Mouse (Mus musculus): ENCODE measurements around the gene P3h2. TPM values are rescaled to one million over a fixed set of nuclear protein-coding genes. Genes with fewer than 3 reads are reported as not detected.
A peak's percentile ranks its signal among the peaks of the same experiment; 100 is the strongest.

Gene P3h2
- total RNA-seq (2021) = 1 to 10 TPM; 4.4 TPM

GRCm38 (mm10) chr16:26105115-26105974 lies at the start of gene P3h2:
TSS of gene P3h2 (minus strand) at chr16:26105784.
- intact Hi-C loops (cut with DNase I) = loop anchor here (5.0 to 10.0 kb wide), 2 partner anchors 92 to 141 kb away; no protein-coding TSS in a partner anchor
- peak; percentile 39 for DNase-seq (ENCODE audit: low spot score)

DNA sequence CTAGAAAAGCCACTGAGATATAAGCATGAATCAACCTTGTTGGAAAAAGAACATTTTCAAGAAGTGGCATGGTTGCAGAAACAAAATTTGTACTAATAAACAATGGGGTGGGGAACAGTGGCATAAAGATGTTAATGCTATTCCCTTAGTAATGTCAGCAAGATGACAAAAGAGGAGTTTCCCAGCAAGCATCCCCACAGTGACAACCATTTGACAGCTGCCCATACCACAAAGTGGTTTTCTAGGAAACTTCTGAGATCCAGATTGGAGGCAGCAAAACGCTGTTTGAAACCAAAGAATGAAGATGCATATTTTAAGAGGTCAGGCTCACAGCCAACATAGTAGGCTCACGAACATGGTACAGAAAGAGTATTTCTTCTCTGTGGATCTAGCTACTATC lies 46.7 kb upstream of the P3h2 start:
- intact Hi-C loops (cut with DNase I) = no loop called here

GRCm38 (mm10) chr16:26150943-26151342 lies 45.4 kb upstream of the P3h2 start:
- intact Hi-C loops (cut with DNase I) = no loop called here

More for the DNA sequence above, 46.7 kb upstream of the P3h2 start:
- no peak for DNase-seq (ENCODE audit: low spot score)

GRCm38 (mm10) chr16:26146853-26147252 lies 41.3 kb upstream of the P3h2 start:
- DNase-seq (ENCODE audit: low spot score) = no peak
- intact Hi-C loops (cut with DNase I) = no loop called here

More at GRCm38 (mm10) chr16:26150943-26151342, 45.4 kb upstream of the P3h2 start:
- no peak for DNase-seq (ENCODE audit: low spot score)

- DNase-seq (ENCODE audit: low spot score) = no peak
- intact Hi-C loops (cut with DNase I) = no loop called here
These were observed 25.5 kb upstream of the P3h2 start for GRCm38 (mm10) chr16:26131126-26131525.

DNA sequence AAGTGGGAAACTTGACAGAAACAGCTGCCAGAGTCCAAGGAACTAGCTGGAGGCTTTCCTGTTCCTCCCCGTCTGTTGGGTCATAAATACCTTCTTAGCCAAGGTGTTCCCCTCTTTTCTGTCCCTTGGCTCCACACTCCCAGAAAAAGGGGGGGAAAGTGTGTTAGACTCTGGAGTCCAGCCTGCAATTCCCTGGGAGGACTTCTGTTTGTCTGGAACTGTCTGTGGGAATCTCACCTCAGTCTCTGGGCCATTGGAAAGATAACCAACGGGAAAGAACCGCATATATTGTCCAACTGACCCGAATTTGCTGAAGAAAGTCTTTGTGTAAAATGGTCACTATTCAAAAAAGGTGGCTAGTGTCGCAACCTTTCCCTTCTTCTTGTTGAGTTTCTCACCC lies 1.0 kb upstream of the P3h2 start:
- no peak for DNase-seq (ENCODE audit: low spot score)
- intact Hi-C loops (cut with DNase I) = loop anchor here (5.0 to 10.0 kb wide), 2 partner anchors 91 to 142 kb away; no protein-coding TSS in a partner anchor

DNA sequence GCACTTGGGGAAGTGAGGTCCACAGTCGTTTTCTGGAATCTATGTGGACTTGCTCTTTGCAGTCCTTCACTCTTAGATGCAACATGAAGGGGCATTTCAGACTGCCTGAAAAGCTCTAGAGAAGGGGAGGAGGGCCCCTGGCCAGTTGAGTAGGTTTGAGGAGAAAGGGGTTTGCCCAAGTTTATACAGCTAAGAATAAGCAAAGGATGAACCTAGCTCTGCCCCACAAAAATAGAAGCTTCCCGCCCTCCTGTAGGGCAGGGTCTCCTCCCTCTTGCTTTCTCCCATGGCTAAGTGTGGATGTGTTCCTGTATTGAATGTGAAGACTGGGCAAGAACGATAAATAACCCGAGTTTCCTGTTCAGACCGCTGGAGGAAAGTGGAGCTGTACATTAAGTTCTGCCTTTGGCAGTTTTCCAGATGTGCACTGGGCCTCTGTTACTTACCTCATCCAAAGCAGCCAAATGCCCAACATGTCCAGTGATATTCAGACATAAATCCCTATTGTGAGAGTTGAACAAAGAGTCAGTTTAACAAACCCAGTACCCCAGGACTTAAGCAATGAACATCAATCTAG lies 545 bp upstream of the P3h2 start:
- intact Hi-C loops (cut with DNase I) = loop anchor here (5.0 to 10.0 kb wide), 2 partner anchors 91 to 141 kb away; no protein-coding TSS in a partner anchor
- DNase-seq (ENCODE audit: low spot score) = no peak

- intact Hi-C loops (cut with DNase I) = loop anchor here (1.0 to 10.0 kb wide), 2 partner anchors 83 to 139 kb away; no protein-coding TSS in a partner anchor
- DNase-seq (ENCODE audit: low spot score) = no peak
These were observed 1.3 kb downstream of the P3h2 start for GRCm38 (mm10) chr16:26104274-26104673.

DNA sequence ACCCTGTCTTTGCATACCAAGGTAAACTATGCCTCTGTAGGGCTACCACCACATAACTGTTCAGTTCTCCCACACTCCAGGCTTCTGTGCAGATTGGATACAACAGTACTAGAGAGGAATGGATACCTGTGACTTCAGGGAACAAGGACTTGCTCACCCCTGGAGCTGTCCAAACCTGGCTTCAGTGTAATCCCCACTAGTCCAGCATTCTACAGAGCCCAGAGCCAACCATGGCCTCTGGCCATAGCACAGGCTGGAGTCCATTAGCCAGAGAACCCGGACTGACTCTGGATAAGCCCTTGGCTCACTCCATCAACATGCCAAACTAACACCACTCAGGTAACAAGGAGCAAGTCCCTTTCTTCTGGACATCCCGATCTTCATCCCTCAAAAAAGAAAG lies 2.7 kb downstream of the P3h2 start:
- intact Hi-C loops (cut with DNase I) = loop anchor here (10.0 kb wide), 1 partner anchor 138 kb away; no protein-coding TSS in a partner anchor
- DNase-seq (ENCODE audit: low spot score) = no peak

GRCm38 (mm10) chr16:26100167-26100566 lies 5.4 kb downstream of the P3h2 start:
- intact Hi-C loops (cut with DNase I) = loop anchor here (10.0 kb wide), 1 partner anchor 135 kb away; no protein-coding TSS in a partner anchor
- no peak for DNase-seq (ENCODE audit: low spot score)

GRCm38 (mm10) chr16:26095696-26096284 lies 9.8 kb downstream of the P3h2 start:
- no peak for DNase-seq (ENCODE audit: low spot score)
- intact Hi-C loops (cut with DNase I) = no loop called here

- DNase-seq (ENCODE audit: low spot score) = no peak
- intact Hi-C loops (cut with DNase I) = no loop called here
These were observed 11.7 kb downstream of the P3h2 start for GRCm38 (mm10) chr16:26093888-26094287.

- intact Hi-C loops (cut with DNase I) = no loop called here
- no peak for DNase-seq (ENCODE audit: low spot score)
These were observed 16.6 kb downstream of the P3h2 start for GRCm38 (mm10) chr16:26088976-26089375.

- DNase-seq (ENCODE audit: low spot score) = no peak
- intact Hi-C loops (cut with DNase I) = no loop called here
These were observed 17.3 kb downstream of the P3h2 start for GRCm38 (mm10) chr16:26088240-26088639.

DNA sequence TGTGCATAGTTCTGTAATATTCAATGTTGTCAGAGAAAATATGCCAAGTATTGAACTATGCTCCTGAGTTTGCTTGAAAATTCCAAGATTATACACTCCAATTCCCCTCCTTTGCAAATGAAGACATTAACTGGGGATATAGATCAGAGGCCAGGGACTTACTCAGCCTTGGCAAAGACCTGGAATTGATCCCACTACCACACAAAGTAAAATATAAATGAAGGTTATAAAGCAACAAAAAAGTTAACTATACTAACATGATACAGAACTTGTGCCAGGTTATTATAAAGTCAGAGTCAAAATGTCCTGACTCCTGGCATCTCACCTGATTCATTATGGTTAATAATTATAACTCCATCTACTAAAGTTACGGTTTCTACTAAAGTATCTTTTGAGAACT lies 18.6 kb downstream of the P3h2 start:
- intact Hi-C loops (cut with DNase I) = no loop called here
- no peak for DNase-seq (ENCODE audit: low spot score)

DNA sequence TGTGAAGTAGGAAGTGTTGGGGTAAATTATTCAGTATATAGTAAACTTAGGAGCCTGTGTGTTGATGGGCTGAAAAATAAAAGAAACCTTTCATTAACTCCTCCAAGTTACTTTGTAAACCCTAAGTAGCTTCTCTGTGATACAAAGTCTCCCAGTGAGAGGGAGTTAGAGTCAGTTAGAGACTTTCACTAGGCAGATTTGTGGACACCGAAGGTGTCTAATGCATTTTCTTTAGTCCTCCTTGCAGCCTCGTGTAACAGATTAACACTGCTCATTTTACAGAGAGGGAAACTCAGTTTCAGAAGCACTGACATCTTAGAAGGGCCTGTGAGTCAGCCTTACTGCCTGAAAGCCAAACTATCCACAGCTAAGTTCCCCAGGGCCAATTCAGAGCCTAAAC lies 20.4 kb downstream of the P3h2 start:
- intact Hi-C loops (cut with DNase I) = no loop called here
- DNase-seq (ENCODE audit: low spot score) = no peak

- intact Hi-C loops (cut with DNase I) = no loop called here
- no peak for DNase-seq (ENCODE audit: low spot score)
These were observed 22.8 kb downstream of the P3h2 start for GRCm38 (mm10) chr16:26082831-26083230.

DNA sequence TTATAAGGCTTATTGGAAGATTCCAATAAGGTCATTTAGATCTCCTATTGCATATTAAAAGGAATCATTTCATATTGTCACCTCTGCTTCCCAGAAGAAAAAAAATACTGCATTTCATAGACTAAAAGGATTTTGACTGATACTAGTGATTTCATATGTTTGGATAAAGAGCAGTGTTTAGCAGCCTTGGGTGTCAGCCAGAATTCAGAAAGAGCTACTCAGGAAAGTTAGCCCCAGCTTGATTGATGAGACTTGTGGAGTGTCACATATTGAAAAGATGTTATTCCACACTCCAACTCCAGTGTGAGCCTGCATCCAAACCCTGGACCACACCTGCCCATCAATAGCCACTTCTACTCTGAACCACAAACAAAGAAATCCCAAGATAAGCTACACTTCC lies 23.2 kb downstream of the P3h2 start:
- intact Hi-C loops (cut with DNase I) = no loop called here
- DNase-seq (ENCODE audit: low spot score) = no peak

GRCm38 (mm10) chr16:26078923-26079351 lies 26.6 kb downstream of the P3h2 start:
- intact Hi-C loops (cut with DNase I) = no loop called here
- no peak for DNase-seq (ENCODE audit: low spot score)

DNA sequence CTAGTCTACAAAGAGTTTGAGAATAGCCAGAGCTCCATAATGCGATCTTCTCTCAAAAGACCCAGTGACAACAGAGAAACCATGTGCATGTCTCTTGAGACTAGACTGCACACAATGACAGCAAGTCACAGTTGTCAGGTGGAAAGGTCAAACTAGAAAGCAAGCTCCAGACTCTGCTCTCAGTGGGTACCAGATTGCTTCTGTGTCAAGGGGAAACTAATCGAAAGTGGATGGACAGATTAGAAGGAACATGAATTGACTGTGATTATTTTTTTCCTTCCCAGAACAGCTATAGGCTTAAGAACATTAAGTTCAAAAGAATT lies 27.5 kb downstream of the P3h2 start:
- DNase-seq (ENCODE audit: low spot score) = no peak
- intact Hi-C loops (cut with DNase I) = no loop called here
